Mouse (Mus musculus) thymus, postnatal 10 days (tissue): Measurements from ENCODE around the gene Ppp1r36.
A peak's percentile ranks its signal among the peaks of the same experiment; 100 is the strongest.

Experiments used
- DNase-seq, 2 experiments: peaks; one replicate each; pipeline ENCODE4 v3.0.0; 2021; ENCODE audit warnings: low spot score in 2 of 2

Ppp1r36 gene

DNA sequence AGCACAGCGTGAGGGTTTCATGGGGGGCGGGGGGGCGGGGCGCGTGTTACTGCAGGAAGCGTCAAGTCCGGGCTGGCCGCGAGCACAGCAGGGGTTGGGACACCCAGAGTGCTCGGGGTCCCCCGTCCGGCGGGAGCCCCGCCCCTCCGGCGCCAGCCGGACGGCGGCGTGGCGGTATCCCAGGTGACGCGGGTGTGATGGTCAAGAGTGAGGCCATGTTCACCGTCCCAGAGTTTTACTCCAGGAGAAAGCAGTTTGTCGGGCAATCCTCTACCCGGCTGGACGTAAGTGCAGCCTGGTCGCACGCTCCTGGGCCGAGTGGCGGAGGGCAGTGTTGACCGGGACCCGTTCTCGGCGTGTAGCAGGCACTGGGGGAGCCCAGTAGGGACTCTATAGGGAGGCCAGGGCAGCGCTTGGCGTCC, at the start of gene Ppp1r36:
Gene Ppp1r36, plus strand, starts transcription at position 106 of the 422 bp plus-strand sequence.
- no peak for DNase-seq

DNA sequence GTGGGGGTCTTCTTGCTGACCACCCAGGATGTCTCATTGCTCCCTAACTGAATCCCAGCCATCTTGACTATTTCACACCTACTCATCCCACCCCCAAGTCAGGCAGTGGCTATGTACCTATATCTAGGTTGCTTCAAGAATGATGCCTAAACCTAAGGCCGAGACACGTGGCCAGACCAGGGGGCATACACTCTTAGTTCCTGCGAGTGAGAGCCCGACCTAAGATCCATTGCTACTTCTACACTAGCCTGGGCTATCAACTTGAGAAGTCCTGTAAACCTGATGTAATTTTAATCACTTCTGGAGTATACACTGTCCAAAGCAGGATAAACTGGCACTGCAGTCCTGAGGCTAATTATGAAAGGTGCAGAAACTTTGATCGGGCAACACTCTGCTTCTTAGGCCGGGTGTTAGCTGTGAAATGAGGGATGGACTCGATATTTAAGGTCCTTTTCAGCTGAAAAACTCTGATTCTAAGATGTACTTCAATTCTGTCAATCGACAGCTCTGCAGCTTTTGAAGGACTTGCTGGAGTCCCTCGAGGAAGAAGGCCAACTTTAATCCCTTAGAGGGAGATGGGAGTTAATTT, 49.0 kb upstream of the Ppp1r36 start:
- DNase-seq, result no peak

DNA sequence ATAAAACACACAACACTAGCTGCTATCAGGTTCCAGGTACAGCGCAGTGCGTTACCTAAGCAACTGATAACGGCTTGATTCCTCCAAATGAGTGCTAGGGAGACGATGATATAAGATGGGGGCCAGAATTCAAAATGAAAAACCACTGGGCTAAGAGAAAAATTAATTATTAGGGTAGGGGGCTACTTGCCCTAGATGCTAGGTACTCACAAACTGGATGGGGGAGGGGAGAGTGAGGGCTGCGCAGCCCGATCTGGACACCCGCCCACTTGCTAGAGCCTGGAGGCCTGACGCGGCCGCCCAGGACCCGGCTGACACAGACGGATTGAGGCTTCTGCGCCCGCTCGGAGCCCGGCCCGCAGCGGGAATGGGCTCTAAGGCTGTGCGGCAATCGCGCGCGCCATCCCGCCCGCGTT, 48.5 kb upstream of the Ppp1r36 start:
- peak; percentile 26 to 43 for DNase-seq

DNA sequence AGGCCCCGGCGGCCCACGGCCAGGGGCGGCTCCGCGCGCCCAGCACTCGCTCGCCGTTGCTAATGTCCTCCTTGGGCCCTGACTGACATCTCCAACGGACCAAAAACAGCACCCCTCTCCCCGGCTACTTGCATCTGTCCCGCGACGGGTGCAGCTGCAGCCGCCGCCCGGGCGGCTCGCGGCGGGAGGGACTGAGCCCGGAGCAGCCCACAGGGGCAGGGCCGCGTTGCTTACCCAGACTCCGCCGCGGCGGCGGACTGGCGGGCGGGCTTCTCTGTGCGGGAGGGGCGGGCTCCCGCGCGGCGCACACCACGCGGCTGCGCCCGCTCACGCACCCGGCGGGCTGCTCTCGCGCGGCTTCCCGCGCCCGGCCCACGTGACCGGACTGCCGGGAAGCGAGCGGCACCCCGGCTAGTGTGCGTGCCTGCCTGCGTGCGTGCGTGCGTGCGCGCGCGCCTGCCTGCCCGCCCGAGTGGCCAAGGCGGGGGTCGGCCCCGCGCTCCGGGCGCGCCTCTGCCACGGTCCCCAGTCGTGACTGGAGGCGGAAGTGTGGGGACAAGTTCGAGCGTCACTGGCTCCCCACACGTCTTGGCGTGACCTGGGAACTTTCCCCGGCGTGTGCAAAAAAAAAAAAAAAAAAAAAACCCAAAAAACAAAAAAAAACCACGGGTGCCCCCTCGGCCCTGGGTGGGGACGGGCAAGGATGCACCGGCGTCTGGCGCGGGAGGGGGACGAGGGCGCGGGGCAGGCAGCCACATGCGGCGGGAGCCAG, 47.9 kb upstream of the Ppp1r36 start, which contains the start of gene Zbtb25:
Gene Zbtb25, minus strand, starts transcription at position 397 of the 772 bp plus-strand sequence.
- peak; percentile 60 to 68 for DNase-seq

DNA sequence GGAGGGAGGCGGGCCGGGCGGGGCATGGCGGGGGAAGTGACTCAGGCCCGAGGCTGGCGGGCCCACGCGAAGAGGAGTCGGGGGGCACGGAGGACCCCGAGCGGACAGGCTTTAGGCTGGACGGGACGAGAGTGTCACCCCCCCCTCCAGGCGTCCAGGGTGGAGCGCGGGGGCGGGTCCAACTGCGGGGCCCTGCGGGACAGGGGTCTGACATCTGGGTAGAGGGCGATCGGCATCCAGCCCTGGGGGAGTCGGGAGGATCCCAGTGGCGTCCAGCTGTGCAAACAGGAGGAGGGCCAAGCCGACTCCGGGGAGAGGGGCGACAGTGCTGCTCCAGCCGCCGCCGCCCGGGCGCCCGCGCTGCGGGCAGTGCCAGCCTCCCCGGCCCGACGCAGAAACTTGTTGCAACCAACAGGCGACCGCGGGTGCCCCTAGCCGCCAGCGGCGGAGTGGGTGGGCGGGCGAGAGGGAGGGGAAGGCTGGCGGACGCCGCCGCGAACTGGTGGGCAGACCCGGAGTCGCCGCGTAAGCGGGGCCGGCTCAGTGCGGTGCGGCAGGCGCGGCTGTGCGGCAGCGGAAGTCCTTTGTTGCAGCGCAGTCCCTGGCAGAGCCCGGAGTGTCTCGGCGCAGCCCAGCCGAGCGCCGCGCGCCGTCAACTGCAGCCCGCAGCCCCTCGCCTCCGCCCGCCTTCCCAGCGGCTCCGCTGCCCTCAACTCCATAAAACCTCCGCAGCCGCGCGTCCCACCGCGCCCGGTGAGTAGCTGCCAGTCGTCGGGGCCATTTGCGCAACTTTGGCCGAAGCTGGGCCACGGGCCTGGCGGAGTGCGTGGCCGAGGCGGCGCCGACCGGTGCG, 47.1 kb upstream of the Ppp1r36 start, which contains the start of gene Zbtb1:
Gene Zbtb1, plus strand, starts transcription at position 289 of the 853 bp plus-strand sequence.
- DNase-seq, result peak; percentile 78 to 80

DNA sequence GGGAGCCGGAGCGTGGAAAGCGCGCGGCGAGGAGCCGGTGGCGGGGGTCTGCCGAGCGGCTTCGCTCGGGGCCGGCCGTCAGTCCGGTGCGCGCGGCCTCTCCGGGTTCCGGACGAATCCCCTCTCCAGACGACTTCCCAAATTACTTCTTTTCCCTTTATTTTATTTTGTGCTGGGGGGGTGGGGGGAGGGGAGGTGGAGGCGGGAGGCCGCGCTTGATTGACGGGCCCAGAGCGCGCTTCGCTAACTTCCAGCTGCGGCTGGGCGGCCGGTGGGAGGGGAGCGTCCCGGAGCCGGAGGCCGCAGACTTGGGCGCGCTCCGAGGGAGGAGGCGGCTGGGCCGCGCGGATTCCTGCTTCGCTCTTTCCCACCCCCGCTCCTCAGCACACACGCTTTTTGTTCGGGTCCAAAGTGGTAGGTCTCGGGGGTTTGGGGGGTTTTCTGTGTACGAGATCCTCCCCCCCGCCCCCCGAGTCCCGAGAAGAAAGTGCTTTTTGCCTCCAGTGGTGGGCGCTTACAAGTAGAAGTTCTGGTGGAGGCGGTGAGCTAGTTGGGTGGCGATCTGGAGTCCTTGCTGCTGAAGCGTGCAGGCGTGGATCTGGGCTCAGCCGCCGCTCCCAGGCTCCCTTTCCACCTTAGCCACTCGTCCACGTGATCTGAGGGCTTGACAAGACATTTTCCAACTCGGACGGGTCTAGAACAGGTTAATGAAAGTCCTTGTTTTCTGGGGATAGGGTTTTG, 46.3 kb upstream of the Ppp1r36 start:
- DNase-seq, result peak; percentile 73

DNA sequence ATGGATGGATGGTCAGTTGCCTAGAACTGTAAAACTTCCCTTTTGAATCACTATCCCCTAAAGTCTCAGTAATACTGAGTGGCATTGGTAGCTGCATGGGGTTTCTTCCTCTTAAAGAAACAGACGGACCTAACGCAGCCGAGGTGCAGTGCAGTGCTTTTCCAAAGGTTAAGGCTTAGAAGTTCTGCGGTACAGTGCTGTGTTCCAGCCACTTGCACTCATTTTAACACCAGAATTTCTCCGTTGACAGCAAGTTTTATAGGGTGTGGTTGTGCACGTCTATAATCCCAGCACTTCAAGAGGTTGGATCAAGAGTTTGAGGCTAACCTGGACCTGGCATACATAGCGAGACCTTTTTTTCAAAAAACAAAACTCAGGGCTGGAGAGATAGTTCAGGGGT, 45.3 kb upstream of the Ppp1r36 start:
- DNase-seq, result no peak

DNA sequence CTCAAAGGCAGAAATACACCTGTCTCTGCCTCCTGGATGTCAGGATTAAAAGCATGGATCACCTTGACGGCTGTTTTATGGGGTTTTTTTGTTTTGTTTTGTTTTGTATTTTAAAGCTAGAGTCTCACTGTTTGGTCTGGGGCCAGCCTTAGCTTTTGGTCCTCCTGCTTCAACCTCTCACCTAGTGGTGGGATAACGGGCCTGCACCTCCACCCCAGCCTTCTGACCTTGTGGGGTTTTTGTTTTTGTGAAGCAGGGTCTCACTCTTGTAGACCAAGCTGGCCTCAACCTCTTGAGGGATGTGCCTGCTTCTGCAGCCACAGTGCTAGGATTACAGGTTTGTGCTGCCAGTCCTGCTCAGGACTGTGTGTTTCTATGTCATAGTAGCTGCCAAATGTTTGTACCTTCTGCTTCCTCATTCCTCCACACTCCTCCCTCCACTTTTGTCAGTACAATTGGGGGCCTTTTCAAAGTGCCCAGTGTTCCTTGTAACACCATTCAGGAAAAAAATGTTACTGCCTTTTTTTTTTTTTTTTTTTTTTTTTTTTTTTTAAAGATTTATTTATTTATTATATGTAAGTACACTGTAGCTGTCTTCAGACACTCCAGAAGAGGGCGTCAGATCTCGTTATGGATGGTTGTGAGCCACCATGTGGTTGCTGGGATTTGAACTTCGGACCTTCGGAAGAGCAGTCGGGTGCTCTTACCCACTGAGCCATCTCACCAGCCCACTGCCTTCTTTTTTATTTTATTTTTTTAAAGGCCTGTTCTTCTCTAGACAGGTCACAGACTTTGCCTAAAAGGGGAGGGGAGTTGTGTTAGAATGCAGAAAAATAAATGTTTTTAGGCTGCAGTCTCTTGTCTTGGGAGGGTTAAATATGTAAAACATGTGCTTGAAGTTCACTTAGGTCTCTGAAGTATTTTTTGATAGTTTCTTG, 44.2 kb upstream of the Ppp1r36 start:
- DNase-seq, result peak in 1 of 2 experiments; percentile 50

DNA sequence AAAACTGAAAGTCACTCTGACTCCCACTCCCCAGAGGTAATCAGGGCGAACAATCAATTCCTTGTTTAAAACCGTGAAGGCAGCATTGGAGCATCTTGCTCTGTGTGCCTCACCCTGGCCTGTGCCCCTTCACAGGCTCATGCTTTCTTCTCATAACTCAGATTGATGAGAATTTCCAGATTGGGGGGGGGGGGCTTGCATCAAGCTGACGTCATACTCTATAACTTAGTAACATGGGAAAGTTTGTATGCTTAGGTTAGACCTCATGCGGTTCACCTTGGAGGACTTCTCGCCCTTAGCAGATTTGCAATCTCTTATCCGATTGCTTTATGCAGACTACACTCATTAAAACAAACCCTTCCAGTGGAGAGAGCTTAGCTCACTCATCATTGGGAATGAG, 43.3 kb upstream of the Ppp1r36 start:
- no peak for DNase-seq

DNA sequence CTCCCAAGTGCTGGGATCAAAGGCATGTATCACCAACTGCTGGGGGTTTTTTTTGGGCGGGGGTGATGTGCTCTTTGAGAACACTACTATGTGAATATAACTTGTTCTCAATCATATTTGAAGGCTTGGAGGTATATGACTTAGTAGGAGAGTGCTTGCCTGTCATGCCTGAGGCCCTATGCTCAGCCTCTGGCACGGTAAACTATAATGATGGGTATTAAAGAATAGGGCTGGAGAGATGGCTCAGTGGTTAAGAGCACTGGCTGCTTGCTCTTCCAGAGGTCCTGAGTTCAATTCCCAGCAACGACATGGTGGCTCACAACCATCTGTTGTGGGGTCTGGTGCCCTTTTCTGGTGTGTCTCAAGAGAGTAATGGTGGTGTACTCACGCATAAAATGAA, 42.4 kb upstream of the Ppp1r36 start:
- no peak for DNase-seq

DNA sequence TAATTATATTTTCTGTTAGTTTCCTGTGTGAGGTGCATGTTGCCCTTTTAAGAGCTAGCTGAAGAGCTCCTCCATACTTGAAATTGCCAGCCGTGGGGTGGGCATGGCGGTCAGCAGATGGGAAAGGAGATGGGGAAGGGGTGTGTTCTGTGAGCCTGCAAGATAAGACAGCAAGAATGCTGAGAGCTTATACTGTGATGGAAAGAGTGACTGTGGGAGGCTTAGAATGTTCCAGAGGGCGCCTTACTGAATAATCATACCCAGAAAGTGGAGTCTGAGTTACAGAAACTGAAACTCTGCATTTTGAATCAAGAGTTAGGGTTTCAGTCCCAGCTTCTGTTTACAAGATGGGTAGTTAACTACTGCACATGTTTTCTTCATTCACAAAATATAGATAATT, 41.8 kb upstream of the Ppp1r36 start:
- DNase-seq, result no peak

DNA sequence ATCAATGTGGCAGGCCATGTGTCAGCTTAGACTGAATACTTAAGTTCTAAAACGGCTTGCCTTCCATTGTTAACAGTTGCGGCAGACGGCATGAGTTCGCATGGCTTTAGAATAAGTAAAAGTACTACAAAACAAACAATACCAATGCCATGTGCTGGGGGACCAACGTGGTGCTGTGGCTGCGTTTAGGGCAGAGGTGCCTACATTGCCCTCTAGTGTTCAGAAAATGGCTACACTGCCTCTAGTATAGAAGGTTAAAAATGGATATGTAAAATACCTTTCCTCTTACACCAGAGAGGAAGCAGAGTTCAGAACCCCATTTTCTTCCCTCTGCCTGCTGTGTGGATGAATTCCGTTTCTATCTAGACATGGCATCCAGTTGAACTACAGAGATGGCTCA, 40.7 kb upstream of the Ppp1r36 start:
- DNase-seq, result peak; percentile 37 to 65

DNA sequence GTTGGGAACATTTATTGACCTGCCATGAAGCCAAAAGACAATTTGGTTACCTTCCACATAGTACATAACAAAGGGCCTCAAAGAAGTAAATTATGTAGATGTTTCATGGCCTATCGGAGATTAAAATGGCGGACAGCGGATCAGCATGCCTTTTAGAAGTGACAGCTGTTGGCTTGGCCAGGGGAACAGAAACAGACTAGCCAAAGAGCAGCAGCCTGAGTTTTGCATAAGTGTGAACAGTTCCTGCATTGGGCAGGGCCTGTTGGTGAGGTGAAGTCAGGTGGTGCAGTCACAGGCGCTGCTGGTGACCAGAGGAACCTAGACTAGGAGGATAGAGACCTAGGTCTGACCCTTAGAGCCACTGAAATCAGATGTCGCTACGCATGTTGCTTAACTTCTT, 40.3 kb upstream of the Ppp1r36 start:
- no peak for DNase-seq

DNA sequence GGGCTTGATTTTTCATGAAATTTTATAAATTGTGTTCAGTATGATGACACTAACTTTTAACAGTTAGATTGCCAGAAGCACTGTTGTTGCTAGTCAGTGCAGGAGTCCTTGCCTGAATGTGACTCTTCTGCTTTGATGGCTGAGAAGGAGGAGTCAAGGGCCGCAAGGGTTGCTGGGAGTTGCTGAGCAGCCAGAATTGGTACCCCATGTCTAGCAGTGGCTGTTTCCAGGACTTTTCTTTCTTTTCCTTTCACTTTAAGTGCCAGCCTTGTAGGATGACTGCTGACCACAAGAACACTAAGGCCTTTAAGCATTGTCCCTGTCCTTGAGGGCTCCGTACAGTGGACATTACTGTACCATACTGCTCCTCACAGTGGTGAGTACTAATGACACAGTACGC, 39.6 kb upstream of the Ppp1r36 start:
- DNase-seq, result no peak

DNA sequence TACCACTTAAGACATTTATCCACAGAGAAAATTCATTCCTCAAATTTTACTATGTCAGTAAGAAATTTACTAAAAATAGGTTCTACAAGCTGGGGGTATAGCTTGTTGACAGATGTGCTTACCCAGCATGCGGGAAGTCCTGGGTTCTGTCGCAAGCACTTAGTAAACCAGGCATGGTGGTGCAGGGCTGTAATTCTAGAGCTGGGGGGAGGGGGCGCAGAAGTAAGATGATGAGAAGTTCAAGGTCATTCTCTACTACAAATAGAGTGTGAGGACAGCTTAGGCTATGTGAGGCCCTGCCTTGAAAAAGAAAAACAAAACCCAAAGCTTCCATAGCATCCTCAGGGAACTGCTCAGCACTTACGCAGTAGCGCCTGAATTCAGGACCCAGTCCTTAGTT, 38.8 kb upstream of the Ppp1r36 start:
- DNase-seq, result no peak

DNA sequence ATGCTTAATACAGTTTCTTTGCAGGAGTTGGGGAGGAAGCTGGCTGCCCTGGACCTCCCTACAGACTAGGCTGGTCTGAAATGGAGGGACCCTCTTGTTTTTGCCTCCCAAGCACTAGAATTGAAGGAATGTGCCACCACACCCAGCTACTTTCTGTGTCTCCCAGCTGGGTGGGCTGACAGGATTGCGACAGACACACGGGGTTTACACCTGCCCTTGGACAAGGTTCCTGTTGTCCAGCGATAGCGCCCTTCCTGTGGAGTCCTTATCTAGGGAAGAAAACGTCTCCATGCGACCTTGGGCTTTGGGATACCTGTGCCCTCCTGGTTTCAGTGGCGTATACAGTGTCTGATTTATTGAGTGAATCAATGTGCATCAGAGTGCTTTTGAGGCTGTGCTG, 37.2 kb upstream of the Ppp1r36 start:
- DNase-seq, result no peak

DNA sequence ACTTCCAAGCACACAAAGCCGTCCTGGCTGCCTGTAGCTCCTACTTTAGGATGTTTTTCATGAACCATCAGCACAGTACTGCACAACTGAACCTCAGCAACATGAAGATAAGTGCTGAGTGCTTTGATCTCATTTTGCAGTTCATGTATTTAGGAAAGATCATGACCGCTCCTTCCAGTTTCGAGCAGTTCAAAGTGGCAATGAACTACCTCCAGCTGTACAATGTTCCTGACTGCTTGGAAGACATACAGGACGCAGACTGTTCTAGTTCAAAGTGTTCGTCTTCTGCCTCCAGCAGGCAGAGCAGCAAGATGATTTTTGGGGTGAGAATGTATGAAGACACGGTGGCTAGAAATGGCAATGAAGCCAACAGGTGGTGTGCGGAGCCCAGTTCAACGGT, 32.0 kb upstream of the Ppp1r36 start:
- no peak for DNase-seq

DNA sequence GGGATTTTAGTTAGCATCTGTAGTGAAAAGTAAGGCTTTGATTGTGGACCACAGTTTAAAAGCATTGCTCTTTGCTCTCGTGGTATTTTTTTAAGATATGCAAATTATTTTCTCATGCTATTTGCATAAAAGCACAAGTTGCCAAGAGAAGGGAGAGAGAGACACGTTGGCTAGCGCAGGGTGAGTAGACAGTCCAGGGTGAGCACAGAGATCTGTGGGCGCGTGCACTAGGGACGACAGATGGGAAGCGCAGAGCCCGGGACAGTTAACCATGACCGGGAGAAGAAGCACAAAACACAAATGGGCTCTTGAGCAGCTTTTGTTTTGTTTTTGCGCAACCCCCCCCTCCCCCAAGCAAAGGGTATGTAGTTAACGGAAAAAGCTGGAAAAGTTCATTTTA, 28.5 kb upstream of the Ppp1r36 start:
- DNase-seq, result no peak

DNA sequence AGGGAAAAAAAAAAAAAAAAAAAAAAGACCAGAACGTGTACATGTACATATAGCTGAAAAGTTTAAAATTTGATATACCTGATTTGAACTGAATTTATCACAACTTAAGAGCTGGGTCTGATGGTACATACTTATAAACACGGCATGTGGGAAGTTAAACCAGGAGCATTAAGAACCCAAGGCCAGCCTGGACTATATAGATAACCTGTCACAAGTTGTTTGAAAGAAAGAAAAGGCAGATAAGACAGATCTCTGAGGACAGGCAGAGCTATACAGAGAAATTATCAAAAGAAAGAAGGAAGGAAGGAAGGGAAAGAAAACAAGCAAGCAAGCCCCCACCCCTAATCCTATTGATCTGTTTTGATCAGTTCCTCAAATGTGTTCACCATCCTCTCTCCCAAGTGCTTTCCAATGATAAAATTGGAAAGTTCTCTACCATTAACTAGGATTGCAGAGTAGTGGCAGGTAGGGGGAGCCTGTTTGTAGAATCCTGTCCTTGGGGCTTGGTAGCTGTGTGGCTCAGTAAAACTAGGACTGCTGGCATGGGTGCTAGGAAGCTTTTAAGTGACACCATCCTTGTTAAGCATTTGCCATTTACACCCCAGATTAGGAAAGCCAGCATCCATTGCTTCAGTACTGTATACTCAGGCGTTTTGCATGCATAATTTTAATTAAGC, 25.6 kb upstream of the Ppp1r36 start:
- no peak for DNase-seq

DNA sequence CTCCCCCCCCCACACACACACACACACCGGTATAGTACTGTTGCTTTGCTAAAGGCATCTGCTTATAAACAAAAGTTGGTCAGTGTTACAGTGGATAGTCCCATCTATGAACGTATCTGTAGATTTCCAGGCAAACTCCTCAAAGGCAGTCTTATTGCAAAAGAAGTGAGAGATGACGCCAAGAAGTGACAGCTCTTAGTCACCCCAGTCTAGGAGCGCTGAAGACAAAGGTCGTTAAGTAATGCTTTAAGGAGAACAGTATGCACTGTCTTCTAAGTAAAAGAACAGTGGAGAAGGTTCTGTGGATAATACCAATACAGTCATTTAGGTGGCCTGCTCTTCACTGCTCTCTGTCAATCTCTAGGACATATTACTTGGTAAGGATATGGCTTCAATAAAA, 24.4 kb upstream of the Ppp1r36 start:
- no peak for DNase-seq
